Mouse (Mus musculus): Measurements from ENCODE around the gene Olfr107. TPM values are rescaled to one million over a fixed set of nuclear protein-coding genes. Genes with fewer than 3 reads are reported as not detected.

Gene Olfr107
- polyA plus RNA-seq (2012; rRNA removed), result not detected in 2 replicates

GRCm38 (mm10) chr17:37398926-37399325 lies at the start of gene Olfr107:
TSS of gene Olfr107 (plus strand) at chr17:37399226.
- Histone ChIP-seq H3K27me3 (replicated peaks; ENCODE audit: control insufficient read depth, insufficient read depth, low read length) (no peaks in the 10 kb centered on the region), H3K4me1 (ENCODE audit: control insufficient read depth, insufficient read depth, low read length) (no peaks in the 10 kb centered on the region), H3K36me3 (ENCODE audit: control insufficient read depth, insufficient read depth, low read length) (no peaks in the 10 kb centered on the region), H3K27ac (ENCODE audit: insufficient read depth, low read depth, low read length) (no peak within 1 kb of the TSS), H3K4me3 (ENCODE audit: insufficient read depth, low read depth, low read length) (no peak within 1 kb of the TSS)
- DNase-seq, result no peak
- WGBS, result 74% methylated on average over 3 of the region's 3 CpGs
- TF ChIP-seq POLR2A (IDR thresholded peaks at IDR 0.05; ENCODE audit: low read depth, low read length), result no peak
- TF ChIP-seq CTCF (conservative IDR thresholded peaks at IDR 0.05; ENCODE audit: insufficient read depth, insufficient read length, low read depth, low read length), result no peak

- DNase-seq, result no peak
- H3K4me3 ChIP-seq (ENCODE audit: insufficient read depth, low read depth, low read length), result no peak within 1 kb of the TSS
- H3K4me1 ChIP-seq (ENCODE audit: control insufficient read depth, insufficient read depth, low read length), result no peaks in the 10 kb centered on the region
- no peaks in the 10 kb centered on the region for H3K36me3 ChIP-seq (ENCODE audit: control insufficient read depth, insufficient read depth, low read length)
- no peaks in the 10 kb centered on the region for H3K27me3 ChIP-seq (replicated peaks; ENCODE audit: control insufficient read depth, insufficient read depth, low read length)
- TF ChIP-seq CTCF (conservative IDR thresholded peaks at IDR 0.05; ENCODE audit: insufficient read depth, insufficient read length, low read depth, low read length) (no peak), POLR2A (IDR thresholded peaks at IDR 0.05; ENCODE audit: low read depth, low read length) (no peak)
- no peak within 1 kb of the TSS for H3K27ac ChIP-seq (ENCODE audit: insufficient read depth, low read depth, low read length)
Measured at GRCm38 (mm10) chr17:37359282-37359681, 39.7 kb upstream of the Olfr107 start, which contains the start of gene Olfr104-ps. TSS of gene Olfr104-ps (plus strand) at chr17:37359582.

- no peak for TF ChIP-seq CTCF (conservative IDR thresholded peaks at IDR 0.05; ENCODE audit: insufficient read depth, insufficient read length, low read depth, low read length)
- no peak for TF ChIP-seq POLR2A (IDR thresholded peaks at IDR 0.05; ENCODE audit: low read depth, low read length)
- Histone ChIP-seq H3K27me3 (replicated peaks; ENCODE audit: control insufficient read depth, insufficient read depth, low read length) (no peaks in the 10 kb centered on the region), H3K4me3 (ENCODE audit: insufficient read depth, low read depth, low read length) (no peak within 1 kb of the TSS), H3K36me3 (ENCODE audit: control insufficient read depth, insufficient read depth, low read length) (no peaks in the 10 kb centered on the region), H3K27ac (ENCODE audit: insufficient read depth, low read depth, low read length) (no peak within 1 kb of the TSS), H3K4me1 (ENCODE audit: control insufficient read depth, insufficient read depth, low read length) (no peaks in the 10 kb centered on the region)
- no peak for DNase-seq
Measured at GRCm38 (mm10) chr17:37378733-37379132, 20.3 kb upstream of the Olfr107 start, which contains the start of gene Olfr105-ps. TSS of gene Olfr105-ps (plus strand) at chr17:37379033.

GRCm38 (mm10) chr17:37390093-37390492 lies 8.9 kb upstream of the Olfr107 start, which contains the start of gene Olfr106-ps:
TSS of gene Olfr106-ps (plus strand) at chr17:37390393.
- Histone ChIP-seq H3K27ac (ENCODE audit: insufficient read depth, low read depth, low read length) (no peak within 1 kb of the TSS), H3K36me3 (ENCODE audit: control insufficient read depth, insufficient read depth, low read length) (no peaks in the 10 kb centered on the region), H3K4me3 (ENCODE audit: insufficient read depth, low read depth, low read length) (no peak within 1 kb of the TSS), H3K4me1 (ENCODE audit: control insufficient read depth, insufficient read depth, low read length) (no peaks in the 10 kb centered on the region), H3K27me3 (replicated peaks; ENCODE audit: control insufficient read depth, insufficient read depth, low read length) (no peaks in the 10 kb centered on the region)
- DNase-seq, result no peak
- 65% methylated on average over 1 of the region's 1 CpGs for WGBS
- TF ChIP-seq POLR2A (IDR thresholded peaks at IDR 0.05; ENCODE audit: low read depth, low read length), result no peak
- TF ChIP-seq CTCF (conservative IDR thresholded peaks at IDR 0.05; ENCODE audit: insufficient read depth, insufficient read length, low read depth, low read length), result no peak

- Histone ChIP-seq H3K27me3 (replicated peaks; ENCODE audit: control insufficient read depth, insufficient read depth, low read length) (no peaks in the 10 kb centered on the region), H3K36me3 (ENCODE audit: control insufficient read depth, insufficient read depth, low read length) (no peaks in the 10 kb centered on the region), H3K4me1 (ENCODE audit: control insufficient read depth, insufficient read depth, low read length) (no peaks in the 10 kb centered on the region), H3K27ac (ENCODE audit: insufficient read depth, low read depth, low read length) (no peak overlapping the region), H3K4me3 (ENCODE audit: insufficient read depth, low read depth, low read length) (no peak overlapping the region)
- DNase-seq, result no peak
- no peak for TF ChIP-seq CTCF (conservative IDR thresholded peaks at IDR 0.05; ENCODE audit: insufficient read depth, insufficient read length, low read depth, low read length)
- TF ChIP-seq POLR2A (IDR thresholded peaks at IDR 0.05; ENCODE audit: low read depth, low read length), result no peak
Measured at GRCm38 (mm10) chr17:37413380-37413779, 14.4 kb downstream of the Olfr107 start.

GRCm38 (mm10) chr17:37445180-37445579 lies 46.2 kb downstream of the Olfr107 start, which contains the start of gene Olfr108:
TSS of gene Olfr108 (plus strand) at chr17:37445480.
- 83% methylated on average over 1 of the region's 1 CpGs for WGBS
- Histone ChIP-seq H3K27me3 (replicated peaks; ENCODE audit: control insufficient read depth, insufficient read depth, low read length) (no peaks in the 10 kb centered on the region), H3K36me3 (ENCODE audit: control insufficient read depth, insufficient read depth, low read length) (no peaks in the 10 kb centered on the region), H3K4me1 (ENCODE audit: control insufficient read depth, insufficient read depth, low read length) (no peaks in the 10 kb centered on the region), H3K4me3 (ENCODE audit: insufficient read depth, low read depth, low read length) (no peak within 1 kb of the TSS), H3K27ac (ENCODE audit: insufficient read depth, low read depth, low read length) (no peak within 1 kb of the TSS)
- no peak for DNase-seq
- no peak for TF ChIP-seq CTCF (conservative IDR thresholded peaks at IDR 0.05; ENCODE audit: insufficient read depth, insufficient read length, low read depth, low read length)
- no peak for TF ChIP-seq POLR2A (IDR thresholded peaks at IDR 0.05; ENCODE audit: low read depth, low read length)

Other genes with a start within 250 kb of the Olfr107 start
- gene Olfr93, start 237.7 kb upstream of the Olfr107 start, polyA plus RNA-seq (2012; rRNA removed), result not detected in 2 replicates
- 0.20 and 1.6 TPM in 2 replicates for gene Ubd, start 205.3 kb upstream of the Olfr107 start, polyA plus RNA-seq (2012; rRNA removed)
- gene Olfr94, start 198.2 kb upstream of the Olfr107 start, polyA plus RNA-seq (2012; rRNA removed), result not detected in 2 replicates
- not detected in 2 replicates for gene Olfr95, start 186.1 kb upstream of the Olfr107 start, polyA plus RNA-seq (2012; rRNA removed)
- gene Olfr96, start 179.1 kb upstream of the Olfr107 start, polyA plus RNA-seq (2012; rRNA removed), result not detected in 2 replicates
- not detected in 2 replicates for gene Olfr97, start 161.9 kb upstream of the Olfr107 start, polyA plus RNA-seq (2012; rRNA removed)
- gene Olfr98, start 135.5 kb upstream of the Olfr107 start, polyA plus RNA-seq (2012; rRNA removed), result not detected in 2 replicates
- gene H2-M3, start 129.0 kb upstream of the Olfr107 start, polyA plus RNA-seq (2012; rRNA removed), result 4.0 and 6.0 TPM in 2 replicates
- not detected in 2 replicates for gene Olfr99, start 115.8 kb upstream of the Olfr107 start, polyA plus RNA-seq (2012; rRNA removed)
- not detected in 2 replicates for gene Olfr101, start 94.9 kb upstream of the Olfr107 start, polyA plus RNA-seq (2012; rRNA removed)
- not detected in 2 replicates for gene Olfr102, start 82.2 kb upstream of the Olfr107 start, polyA plus RNA-seq (2012; rRNA removed)
- not detected in 2 replicates for gene Olfr103, start 59.5 kb upstream of the Olfr107 start, polyA plus RNA-seq (2012; rRNA removed)
- gene Olfr104-ps, start 39.6 kb upstream of the Olfr107 start, polyA plus RNA-seq (2012; rRNA removed), result not detected in 2 replicates
- gene Olfr105-ps, start 20.2 kb upstream of the Olfr107 start, polyA plus RNA-seq (2012; rRNA removed), result not detected in 2 replicates
- not detected in 2 replicates for gene Olfr106-ps, start 8.8 kb upstream of the Olfr107 start, polyA plus RNA-seq (2012; rRNA removed)
- not detected in 2 replicates for gene Olfr108, start 46.3 kb downstream of the Olfr107 start, polyA plus RNA-seq (2012; rRNA removed)
- gene Olfr109, start 59.7 kb downstream of the Olfr107 start, polyA plus RNA-seq (2012; rRNA removed), result not detected in 2 replicates
- gene H2-M2, start 84.3 kb downstream of the Olfr107 start, polyA plus RNA-seq (2012; rRNA removed), result 0.18 and 1.3 TPM in 2 replicates
- gene Olfr110, start 93.2 kb downstream of the Olfr107 start, polyA plus RNA-seq (2012; rRNA removed), result not detected in 2 replicates
- gene Olfr111, start 108.8 kb downstream of the Olfr107 start, polyA plus RNA-seq (2012; rRNA removed), result 0.08 and 0.25 TPM in 2 replicates
- not detected in 2 replicates for gene Olfr112, start 170.2 kb downstream of the Olfr107 start, polyA plus RNA-seq (2012; rRNA removed)
- gene Olfr113, start 178.4 kb downstream of the Olfr107 start, polyA plus RNA-seq (2012; rRNA removed), result not detected in 2 replicates
- not detected in 2 replicates for gene Olfr114, start 193.5 kb downstream of the Olfr107 start, polyA plus RNA-seq (2012; rRNA removed)
- gene Olfr115, start 227.9 kb downstream of the Olfr107 start, polyA plus RNA-seq (2012; rRNA removed), result not detected in 2 replicates
- gene Olfr116, start 228.0 kb downstream of the Olfr107 start, polyA plus RNA-seq (2012; rRNA removed), result not detected in 2 replicates

All from kidney, adult 2 months (tissue).